Mouse (Mus musculus): ENCODE results near the gene Tmem222. TPM values are rescaled to one million over a fixed set of nuclear protein-coding genes. Genes with fewer than 3 reads are reported as not detected.
A peak's percentile ranks its signal among the peaks of the same experiment; 100 is the strongest.

Tmem222 gene
- polyA plus RNA-seq, 1 experiment from 2014 or later: 85.8 TPM

- H3K9ac ChIP-seq: peak overlapping the region; percentile 40; the same call in 1 of the 2 replicates
- H3K36me3 ChIP-seq (ENCODE audit: poor library complexity, severe bottlenecking): peaks cover 81% of the 10 kb centered on the region
- 39% methylated on average over 12 of the region's 12 CpGs for WGBS
- ATAC-seq: peak; percentile 5; the same call in 1 of the 2 replicates
- no peak overlapping the region for H3K4me3 ChIP-seq
- peak overlapping the region; percentile 87 for H3K27ac ChIP-seq
- H3K9me3 ChIP-seq (replicated peaks): no peaks in the 10 kb centered on the region
- no peak overlapping the region for H3K4me2 ChIP-seq
- H3K27me3 ChIP-seq: no peaks in the 10 kb centered on the region
- H3K4me1 ChIP-seq: peaks cover 39% of the 10 kb centered on the region
Observed at GRCm38 (mm10) chr4:133298516-133299365, 21.1 kb upstream of the Tmem222 start.

DNA sequence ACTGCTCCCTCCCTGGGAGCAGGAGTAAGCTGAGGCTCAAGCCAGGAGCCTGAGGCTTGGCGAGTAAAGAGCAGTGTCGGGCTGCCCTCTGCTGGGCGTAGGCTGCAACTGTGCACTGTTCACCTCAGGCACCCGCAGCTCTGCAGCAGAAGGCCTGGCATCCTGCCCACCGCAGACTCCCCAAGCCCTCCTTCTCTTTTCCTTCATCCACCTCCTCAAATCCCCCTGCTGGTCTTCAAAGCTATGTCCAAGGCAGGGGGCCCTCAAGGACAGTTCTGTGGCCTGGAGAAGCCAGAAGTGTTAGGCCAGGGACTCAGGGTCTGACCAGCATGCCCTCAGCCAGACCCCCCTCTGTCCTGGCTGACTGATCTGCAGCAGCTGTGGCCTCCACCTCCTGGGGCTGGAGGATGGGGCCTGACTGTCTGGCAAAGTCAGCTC, 20.2 kb upstream of the Tmem222 start:
- Histone ChIP-seq H3K27ac (peak overlapping the region; percentile 87), H3K4me3 (no peak overlapping the region), H3K9me3 (replicated peaks) (no peaks in the 10 kb centered on the region), H3K9ac (peak overlapping the region; percentile 48), H3K4me1 (peaks cover 48% of the 10 kb centered on the region), H3K4me2 (no peak overlapping the region), H3K36me3 (ENCODE audit: poor library complexity, severe bottlenecking) (peaks cover 80% of the 10 kb centered on the region), H3K27me3 (no peaks in the 10 kb centered on the region)
- WGBS: 2% methylated on average over 5 of the region's 5 CpGs
- peak; percentile 84 for ATAC-seq

- Histone ChIP-seq H3K4me1 (peaks cover 52% of the 10 kb centered on the region), H3K9me3 (replicated peaks) (no peaks in the 10 kb centered on the region), H3K9ac (0 out of 2 replicates have a peak overlapping the region, but pooled peaks have one; percentile 22), H3K27ac (no peak overlapping the region), H3K4me2 (no peak overlapping the region), H3K4me3 (no peak overlapping the region), H3K36me3 (ENCODE audit: poor library complexity, severe bottlenecking) (peaks cover 76% of the 10 kb centered on the region), H3K27me3 (no peaks in the 10 kb centered on the region)
- ATAC-seq: 0 out of 2 replicates have a peak, but pooled peaks have one; percentile 3
- 75% methylated on average over 10 of the region's 10 CpGs for WGBS
Observed at GRCm38 (mm10) chr4:133297360-133297759, 19.8 kb upstream of the Tmem222 start.

- no peak overlapping the region for H3K4me3 ChIP-seq
- no peaks in the 10 kb centered on the region for H3K27me3 ChIP-seq
- peaks cover 40% of the 10 kb centered on the region for H3K4me1 ChIP-seq
- no peak overlapping the region for H3K27ac ChIP-seq
- H3K9ac ChIP-seq: no peak overlapping the region
- no peak for ATAC-seq
- H3K4me2 ChIP-seq: no peak overlapping the region
- 34% methylated on average over 11 of the region's 11 CpGs for WGBS
- H3K9me3 ChIP-seq (replicated peaks): no peaks in the 10 kb centered on the region
- H3K36me3 ChIP-seq (ENCODE audit: poor library complexity, severe bottlenecking): peaks cover 48% of the 10 kb centered on the region
Observed at GRCm38 (mm10) chr4:133294084-133294483, 16.5 kb upstream of the Tmem222 start.

GRCm38 (mm10) chr4:133292901-133293843, 15.6 kb upstream of the Tmem222 start:
- no peaks in the 10 kb centered on the region for H3K27me3 ChIP-seq
- peak overlapping the region; percentile 31; the same call in 1 of the 2 replicates for H3K9ac ChIP-seq
- peak overlapping the region; percentile 17 for H3K4me2 ChIP-seq
- H3K9me3 ChIP-seq (replicated peaks): no peaks in the 10 kb centered on the region
- H3K4me1 ChIP-seq: peaks cover 31% of the 10 kb centered on the region
- peak; percentile 41; the same call in 1 of the 2 replicates for ATAC-seq
- peaks cover 46% of the 10 kb centered on the region for H3K36me3 ChIP-seq (ENCODE audit: poor library complexity, severe bottlenecking)
- peak overlapping the region; percentile 60 for H3K27ac ChIP-seq
- H3K4me3 ChIP-seq: no peak overlapping the region
- 14% methylated on average over 24 of the region's 24 CpGs for WGBS

DNA sequence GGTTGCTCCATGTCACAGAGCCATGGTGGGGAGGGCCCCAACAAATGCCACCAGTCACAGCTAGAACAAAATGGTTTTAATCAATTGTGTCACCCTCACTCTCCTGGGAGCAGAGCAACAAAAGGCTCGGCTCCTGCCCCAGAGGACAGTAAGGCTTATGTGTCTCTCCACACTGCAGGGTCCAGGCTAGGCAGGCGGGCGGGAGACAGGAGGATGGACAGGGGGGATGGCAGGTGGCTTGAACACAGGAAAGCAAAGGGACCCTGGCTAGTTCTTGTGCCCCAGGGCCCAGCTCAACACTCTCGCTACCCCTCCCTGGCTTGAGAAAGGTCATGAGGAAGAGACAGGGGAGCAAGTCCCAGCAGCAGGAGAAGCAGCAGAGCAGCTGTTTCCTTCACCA, 14.8 kb upstream of the Tmem222 start:
- peaks cover 24% of the 10 kb centered on the region for H3K4me1 ChIP-seq
- H3K36me3 ChIP-seq (ENCODE audit: poor library complexity, severe bottlenecking): peaks cover 45% of the 10 kb centered on the region
- 46% methylated on average over 4 of the region's 4 CpGs for WGBS
- ATAC-seq: no peak
- H3K4me3 ChIP-seq: no peak overlapping the region
- H3K27me3 ChIP-seq: no peaks in the 10 kb centered on the region
- H3K9ac ChIP-seq: peak overlapping the region; percentile 31; the same call in 1 of the 2 replicates
- peak overlapping the region; percentile 60 for H3K27ac ChIP-seq
- no peaks in the 10 kb centered on the region for H3K9me3 ChIP-seq (replicated peaks)
- H3K4me2 ChIP-seq: no peak overlapping the region

GRCm38 (mm10) chr4:133291255-133291654, 13.7 kb upstream of the Tmem222 start:
- Histone ChIP-seq H3K9ac (no peak overlapping the region), H3K4me1 (peaks cover 22% of the 10 kb centered on the region), H3K36me3 (ENCODE audit: poor library complexity, severe bottlenecking) (peaks cover 34% of the 10 kb centered on the region), H3K4me3 (no peak overlapping the region), H3K9me3 (replicated peaks) (no peaks in the 10 kb centered on the region), H3K27me3 (no peaks in the 10 kb centered on the region), H3K27ac (no peak overlapping the region), H3K4me2 (no peak overlapping the region)
- ATAC-seq: no peak
- 89% methylated on average over 1 of the region's 1 CpGs for WGBS

DNA sequence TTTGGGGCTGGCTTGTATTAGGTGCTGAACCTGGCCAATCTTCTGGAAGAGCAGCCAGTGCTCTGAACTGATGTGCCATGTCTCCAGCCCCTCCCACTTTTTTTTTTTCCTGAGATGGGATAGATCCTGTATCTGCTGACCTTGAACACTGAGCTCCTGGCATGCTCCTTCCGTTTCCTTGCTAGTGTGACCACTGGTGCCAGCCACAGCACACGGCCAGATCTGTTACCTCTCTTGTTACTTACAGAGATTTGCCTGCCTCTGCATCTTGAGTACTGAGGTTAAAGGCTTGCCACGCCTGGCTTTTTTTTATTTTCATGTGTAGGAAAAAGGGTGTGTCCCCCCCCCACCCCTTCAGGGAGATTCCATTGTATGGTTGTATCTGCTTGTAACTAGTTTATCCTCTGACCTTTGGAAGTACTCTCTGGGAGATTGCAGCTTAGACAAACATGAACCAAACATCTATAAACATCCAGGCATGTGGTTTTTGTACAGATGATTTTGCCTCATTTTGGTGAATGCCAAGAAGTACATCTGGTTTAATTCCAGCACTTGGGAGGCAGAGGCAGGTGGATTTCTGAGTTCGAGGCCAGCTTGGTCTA, 9.0 kb upstream of the Tmem222 start:
- 88% methylated on average over 4 of the region's 4 CpGs for WGBS
- Histone ChIP-seq H3K36me3 (ENCODE audit: poor library complexity, severe bottlenecking) (no peaks in the 10 kb centered on the region), H3K4me1 (peaks cover 15% of the 10 kb centered on the region), H3K27me3 (no peaks in the 10 kb centered on the region), H3K9ac (no peak overlapping the region), H3K4me3 (no peak overlapping the region), H3K9me3 (replicated peaks) (no peaks in the 10 kb centered on the region), H3K27ac (no peak overlapping the region), H3K4me2 (no peak overlapping the region)
- ATAC-seq: no peak

DNA sequence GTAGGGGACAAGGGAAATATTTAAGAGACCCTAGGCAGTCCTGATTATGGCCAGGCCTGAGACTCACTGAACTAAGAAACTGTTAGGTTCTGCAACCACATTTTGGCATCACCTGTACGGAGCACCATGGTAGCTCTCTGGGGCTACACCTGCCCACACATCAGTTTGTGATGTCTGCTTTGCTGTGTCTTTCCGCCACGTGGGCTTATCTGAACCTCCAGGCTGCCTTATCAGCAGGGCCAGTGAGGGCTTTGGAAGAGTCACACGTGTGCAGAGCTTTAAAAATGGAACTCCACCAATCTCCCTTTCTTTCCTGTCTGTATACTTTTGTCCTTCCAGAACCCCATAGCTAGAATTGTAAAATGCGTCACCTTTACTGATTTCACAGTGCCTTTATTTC, 8.4 kb upstream of the Tmem222 start:
- WGBS: 83% methylated on average over 5 of the region's 5 CpGs

GRCm38 (mm10) chr4:133285299-133285698, 7.7 kb upstream of the Tmem222 start:
- Histone ChIP-seq H3K27me3 (no peaks in the 10 kb centered on the region), H3K9me3 (replicated peaks) (no peaks in the 10 kb centered on the region), H3K36me3 (ENCODE audit: poor library complexity, severe bottlenecking) (no peaks in the 10 kb centered on the region), H3K4me3 (no peak overlapping the region), H3K4me1 (peaks cover 20% of the 10 kb centered on the region), H3K27ac (no peak overlapping the region), H3K9ac (no peak overlapping the region), H3K4me2 (no peak overlapping the region)
- no peak for ATAC-seq
- WGBS: 82% methylated on average over 3 of the region's 3 CpGs

More for the DNA sequence above, 8.4 kb upstream of the Tmem222 start:
- H3K9me3 ChIP-seq (replicated peaks): no peaks in the 10 kb centered on the region
- no peak overlapping the region for H3K4me2 ChIP-seq
- H3K36me3 ChIP-seq (ENCODE audit: poor library complexity, severe bottlenecking): no peaks in the 10 kb centered on the region
- H3K4me3 ChIP-seq: no peak overlapping the region
- no peak overlapping the region for H3K9ac ChIP-seq
- H3K27me3 ChIP-seq: no peaks in the 10 kb centered on the region
- ATAC-seq: no peak
- no peak overlapping the region for H3K27ac ChIP-seq
- peaks cover 20% of the 10 kb centered on the region for H3K4me1 ChIP-seq

DNA sequence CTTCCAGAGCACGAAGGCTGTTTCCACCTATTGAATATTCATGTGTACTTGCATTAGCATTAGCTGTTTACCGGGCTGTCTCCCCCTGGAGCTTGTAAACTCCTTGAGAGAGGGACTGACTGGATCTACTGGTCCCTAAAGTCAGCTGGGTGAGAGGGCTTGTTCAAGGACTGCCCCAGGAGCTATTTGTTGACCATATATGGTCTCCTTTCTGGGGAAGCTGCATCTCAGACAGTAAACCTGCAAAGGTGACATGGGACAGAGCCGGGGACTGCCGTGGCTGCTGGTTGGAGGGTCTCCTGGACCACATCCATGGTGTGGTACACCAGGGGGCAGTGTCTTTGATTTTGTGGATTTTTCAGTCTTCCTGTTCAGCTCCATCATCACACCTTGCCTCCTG, 5.1 kb upstream of the Tmem222 start:
- H3K4me1 ChIP-seq: peaks cover 25% of the 10 kb centered on the region
- H3K4me3 ChIP-seq: no peak overlapping the region
- WGBS: 35% methylated on average over 4 of the region's 4 CpGs
- H3K36me3 ChIP-seq (ENCODE audit: poor library complexity, severe bottlenecking): no peaks in the 10 kb centered on the region
- H3K27me3 ChIP-seq: no peaks in the 10 kb centered on the region
- H3K27ac ChIP-seq: 0 out of 2 replicates have a peak overlapping the region, but pooled peaks have one; percentile 0
- no peak for ATAC-seq
- no peak overlapping the region for H3K4me2 ChIP-seq
- H3K9ac ChIP-seq: no peak overlapping the region
- no peaks in the 10 kb centered on the region for H3K9me3 ChIP-seq (replicated peaks)
